Comparison of ENCODE assay signal across 8 mouse cellular contexts in genomic region chr10:67004527-67005042, GRCm38 (mm10).
DNase-seq lines count a peak whose midpoint lies in the region; ATAC-seq and TF ChIP-seq lines count a peak whose summit lies in the region.

No protein-coding gene starts in this region.

- no peaks in the 10 kb centered on the region for H3K9me3 ChIP-seq in forebrain, embryonic 14.5 days (replicated peaks; ENCODE audit: control insufficient read depth, low read length)
- H3K9me3 ChIP-seq in liver, embryonic 11.5 days (ENCODE audit: control insufficient read depth, low read length) = no peaks in the 10 kb centered on the region

- H3ac ChIP-seq in myocyte (ENCODE audit: control insufficient read depth, insufficient read length) = no peak overlapping the region

- no peaks in the 10 kb centered on the region for H3K79me2 ChIP-seq in myocyte (ENCODE audit: control insufficient read depth, insufficient read depth)

- no peaks in the 10 kb centered on the region for H3K36me3 ChIP-seq in forebrain, embryonic 14.5 days (ENCODE audit: control insufficient read depth, insufficient read depth, low read length)
- no peaks in the 10 kb centered on the region for H3K36me3 ChIP-seq in liver, embryonic 11.5 days (ENCODE audit: control insufficient read depth, insufficient read depth, low read length)
- no peaks in the 10 kb centered on the region for H3K36me3 ChIP-seq in myocyte (ENCODE audit: control insufficient read depth, insufficient read depth)

- peak overlapping the region; percentile 55 for H3K4me2 ChIP-seq in forebrain, embryonic 14.5 days (ENCODE audit: low read length)
- H3K4me2 ChIP-seq in liver, embryonic 11.5 days = peak overlapping the region; percentile 77
- H3K4me2 ChIP-seq in myocyte (ENCODE audit: low read depth) = peak overlapping the region; percentile 99

- peak; percentile 44 to 50 for DNase-seq in B cell, adult 2 months
- DNase-seq in ES-CJ7 (ENCODE audit: low read depth, low spot score) = peak; percentile 50
- peak; percentile 56 for DNase-seq in forebrain, embryonic 14.5 days (ENCODE audit: low spot score)
- peak; percentile 73 for DNase-seq in induced T-regulatory cell, adult 2 months (ENCODE audit: low read depth)
- peak; percentile 40 for DNase-seq in liver, embryonic 11.5 days (ENCODE audit: low spot score)
- DNase-seq in urinary bladder, postnatal 25 days (ENCODE audit: low spot score) = no peak
- no peak for DNase-seq in gastrocnemius, postnatal 10 days

- WGBS in forebrain, embryonic 14.5 days = 3% methylated on average over 12 of the region's 12 CpGs
- 3% methylated on average over 12 of the region's 12 CpGs for WGBS in liver, embryonic 11.5 days

- peak; percentile 13; the same call in 1 of the 2 replicates for ATAC-seq in forebrain, embryonic 14.5 days
- no peak for ATAC-seq in liver, embryonic 11.5 days (replicated peaks; ENCODE audit: low FRiP score)

- TF ChIP-seq POLR2A in myocyte (IDR thresholded peaks at IDR 0.05; ENCODE audit: insufficient read length, low read depth) = no peak

- peaks cover 26% of the 10 kb centered on the region for H3K4me1 ChIP-seq in forebrain, embryonic 14.5 days (ENCODE audit: control insufficient read depth, insufficient read depth, low read length)
- H3K4me1 ChIP-seq in liver, embryonic 11.5 days (replicated peaks; ENCODE audit: control insufficient read depth, insufficient read depth, low read length) = peaks cover 18% of the 10 kb centered on the region

- H3K4me3 ChIP-seq in forebrain, embryonic 14.5 days (ENCODE audit: low read depth, low read length) = peak overlapping the region; percentile 19
- H3K4me3 ChIP-seq in liver, embryonic 11.5 days (ENCODE audit: low read depth, low read length) = peak overlapping the region; percentile 36
- no peak overlapping the region for H3K4me3 ChIP-seq in myocyte

- H3K27ac ChIP-seq in forebrain, embryonic 14.5 days (ENCODE audit: low read depth, low read length) = peak overlapping the region; percentile 91
- peak overlapping the region; percentile 77 for H3K27ac ChIP-seq in liver, embryonic 11.5 days (ENCODE audit: low read depth, low read length)

- peak overlapping the region; percentile 33; the same call in 1 of the 2 replicates for H3K9ac ChIP-seq in forebrain, embryonic 14.5 days (ENCODE audit: low read length)
- H3K9ac ChIP-seq in liver, embryonic 11.5 days (ENCODE audit: low read depth, low read length) = peak overlapping the region; percentile 23

- H3K27me3 ChIP-seq in forebrain, embryonic 14.5 days (replicated peaks; ENCODE audit: control insufficient read depth, insufficient read depth, low read length) = no peaks in the 10 kb centered on the region
- no peaks in the 10 kb centered on the region for H3K27me3 ChIP-seq in liver, embryonic 11.5 days (replicated peaks; ENCODE audit: control insufficient read depth, insufficient read depth, low read length)
- no peaks in the 10 kb centered on the region for H3K27me3 ChIP-seq in myocyte (ENCODE audit: control insufficient read depth, insufficient read depth, insufficient read length)

TF ChIP-seq in myocyte, 11 proteins besides CTCF, POLR2A, EP300 and RAD21:
- TF ChIP-seq CEBPB (IDR thresholded peaks at IDR 0.05; ENCODE audit: insufficient read depth, poor library complexity, severe bottlenecking) = no peak

Comparison
In these comparisons a context has a peak if more than half of its experiments do, and no peak if none do; other contexts are left out.
1. DNase-seq: peak in B cell, adult 2 months (2 of 2), ES-CJ7 (single experiment), forebrain, embryonic 14.5 days (single experiment), induced T-regulatory cell, adult 2 months (single experiment) and liver, embryonic 11.5 days (single experiment); none in urinary bladder, postnatal 25 days (single experiment) and gastrocnemius, postnatal 10 days (single experiment).
2. Peak in every context shown above with its lines, with median percentiles within 50 percentile points of each other: H3K4me2 ChIP-seq.